Mouse (Mus musculus) lung, postnatal 10 days (tissue): ENCODE data around the gene Nfe2.
"Not testable (repeated sequence)": the region's sequence is repeated elsewhere in the genome, so short reads cannot be mapped to it uniquely, and the experiment has no call there.

Experiments used
- DNase-seq: peaks from one replicate; pipeline ENCODE4 v3.0.0; 2021

Nfe2 gene

DNA sequence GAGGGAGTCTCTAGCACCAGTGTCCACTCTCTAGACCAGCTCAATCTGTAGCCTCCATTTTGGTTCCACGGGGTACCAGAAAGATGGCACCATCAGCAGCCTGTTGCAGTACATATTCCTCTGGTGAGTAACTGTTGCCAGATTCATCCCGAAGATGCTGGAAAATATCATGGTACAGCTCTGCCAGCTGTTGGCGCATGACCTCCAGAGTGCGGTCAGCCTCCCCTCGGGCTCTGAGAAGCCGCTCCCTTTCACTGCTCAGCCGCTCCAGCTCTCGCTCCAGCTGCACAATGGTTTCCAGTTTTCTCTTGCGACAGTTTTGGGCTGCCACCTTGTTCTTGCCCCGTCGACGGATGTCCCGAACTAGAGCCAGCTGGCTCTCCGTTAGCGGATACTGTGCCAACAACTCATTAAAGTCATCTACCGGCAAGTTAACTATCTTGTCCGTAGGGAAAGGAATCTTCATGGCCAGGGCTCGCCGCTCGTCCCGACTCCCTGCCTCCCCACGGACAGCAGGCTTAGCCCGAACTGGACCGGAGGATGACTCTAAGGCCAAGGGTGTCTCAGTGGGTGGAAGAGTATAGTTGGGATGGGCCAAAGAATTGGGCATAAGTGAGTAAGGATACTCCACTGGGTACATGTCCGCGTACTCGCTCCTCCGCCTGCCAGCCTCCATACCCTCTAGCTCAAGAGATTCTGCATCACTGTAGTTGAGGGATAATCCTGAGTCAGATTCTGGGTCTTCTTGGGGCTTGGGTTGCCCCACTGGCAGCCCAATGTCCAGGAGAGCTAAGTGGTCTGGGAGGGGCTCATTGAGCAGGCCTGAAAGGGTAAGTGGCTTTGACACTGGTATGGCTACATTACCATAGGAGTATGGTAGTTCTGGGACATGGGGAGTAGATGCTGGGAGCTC, 9.5 kb downstream of the Nfe2 start:
- DNase-seq, result peak; percentile 29

DNA sequence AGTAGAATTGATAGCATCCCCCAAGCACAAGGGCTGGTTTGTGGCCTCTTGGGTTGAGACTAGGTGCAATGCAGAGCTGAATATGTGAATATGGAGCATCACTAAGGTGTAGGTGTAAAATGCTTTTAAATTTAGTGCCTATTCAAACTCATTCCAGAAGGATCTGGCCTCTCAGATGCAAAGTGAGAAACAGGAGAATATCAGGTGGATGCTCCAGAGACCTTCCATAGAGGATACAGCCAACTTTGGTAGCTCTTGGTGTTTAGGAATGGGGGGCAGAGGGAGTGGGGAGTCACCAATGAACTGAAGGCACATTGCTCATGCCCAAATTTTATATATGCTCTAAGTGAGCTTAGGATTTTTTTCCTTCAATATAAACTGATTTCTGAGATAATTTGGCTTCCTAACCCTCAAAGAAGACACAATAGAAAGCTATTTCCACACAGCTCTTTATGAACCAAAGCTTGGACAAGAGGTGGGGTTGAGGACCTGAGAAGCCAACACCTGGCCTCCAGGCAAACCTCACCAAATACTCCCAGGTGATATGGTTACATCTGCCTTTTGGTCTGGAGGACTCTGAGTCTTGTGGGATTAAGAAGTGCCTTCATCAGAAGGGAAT, 10.3 kb downstream of the Nfe2 start:
- no peak for DNase-seq

DNA sequence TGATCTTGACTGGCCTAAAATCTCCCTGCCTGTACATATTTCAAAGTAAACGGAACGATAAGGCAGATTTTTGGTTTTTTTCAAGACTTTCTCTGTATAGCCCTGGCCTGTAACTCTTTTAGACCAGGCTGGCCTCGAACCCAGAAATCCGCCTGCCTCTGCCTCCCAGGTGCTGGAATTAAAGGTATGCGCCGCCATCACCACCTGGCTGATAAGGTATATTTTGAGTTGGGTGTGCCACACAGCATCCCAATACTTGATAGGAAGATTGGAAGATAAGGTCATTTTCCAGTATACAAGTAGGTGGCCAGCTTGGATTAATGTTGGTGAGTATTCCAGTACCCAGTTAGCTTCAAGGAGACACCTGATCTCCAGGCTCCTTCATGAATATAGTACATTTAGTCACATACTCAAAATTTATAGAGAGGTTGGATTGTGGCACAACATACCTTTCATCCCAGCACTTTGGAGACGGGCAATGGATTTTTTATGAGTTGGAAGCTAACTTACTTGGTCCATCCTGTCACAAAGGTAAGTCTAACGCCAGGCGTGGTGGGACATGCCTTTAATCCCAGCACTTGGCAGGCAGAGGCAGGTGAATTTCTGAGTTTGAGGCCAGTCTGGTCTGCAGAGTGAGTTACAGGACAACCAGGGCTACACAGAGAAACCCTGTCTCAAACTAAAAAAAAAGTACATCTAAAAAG, 11.0 kb downstream of the Nfe2 start:
- DNase-seq, result no peak

DNA sequence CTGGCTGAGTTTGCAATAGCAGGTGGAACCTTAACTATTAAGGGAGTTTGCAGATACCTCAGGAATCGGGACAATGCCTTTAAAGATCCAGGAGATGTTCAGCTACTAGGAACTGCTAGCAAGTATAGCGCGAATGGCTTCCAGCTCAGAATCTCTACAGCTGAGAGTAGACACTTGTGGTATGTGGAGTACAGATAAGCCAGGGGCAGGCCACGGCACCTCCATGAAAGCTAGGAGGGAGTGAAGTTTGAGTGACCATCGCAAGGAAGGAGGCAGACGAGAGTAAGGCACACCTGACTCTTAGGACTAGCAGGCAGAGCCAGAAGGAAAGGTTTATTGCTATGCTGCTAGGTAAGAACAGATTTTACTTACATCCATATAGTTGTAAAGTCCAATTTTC, 12.6 kb downstream of the Nfe2 start:
- DNase-seq, result no peak

DNA sequence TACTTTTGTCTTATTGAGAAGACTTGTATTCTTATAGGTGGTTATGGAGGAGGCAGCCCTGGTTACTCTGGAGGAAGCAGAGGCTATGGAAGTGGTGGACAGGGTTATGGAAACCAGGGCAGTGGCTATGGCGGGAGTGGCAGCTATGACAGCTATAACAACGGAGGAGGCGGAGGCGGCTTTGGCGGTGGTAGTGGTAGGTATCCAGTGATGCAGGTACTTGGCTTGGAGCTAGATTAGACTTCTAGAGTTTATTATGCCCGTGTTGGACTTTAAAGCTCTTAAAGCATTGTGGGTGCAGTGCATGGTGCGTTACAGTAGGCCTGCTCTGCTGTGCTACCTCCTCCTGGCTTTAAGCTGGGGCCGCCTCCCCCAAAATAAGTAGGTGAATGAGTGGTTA, 15.3 kb downstream of the Nfe2 start:
- no peak for DNase-seq

DNA sequence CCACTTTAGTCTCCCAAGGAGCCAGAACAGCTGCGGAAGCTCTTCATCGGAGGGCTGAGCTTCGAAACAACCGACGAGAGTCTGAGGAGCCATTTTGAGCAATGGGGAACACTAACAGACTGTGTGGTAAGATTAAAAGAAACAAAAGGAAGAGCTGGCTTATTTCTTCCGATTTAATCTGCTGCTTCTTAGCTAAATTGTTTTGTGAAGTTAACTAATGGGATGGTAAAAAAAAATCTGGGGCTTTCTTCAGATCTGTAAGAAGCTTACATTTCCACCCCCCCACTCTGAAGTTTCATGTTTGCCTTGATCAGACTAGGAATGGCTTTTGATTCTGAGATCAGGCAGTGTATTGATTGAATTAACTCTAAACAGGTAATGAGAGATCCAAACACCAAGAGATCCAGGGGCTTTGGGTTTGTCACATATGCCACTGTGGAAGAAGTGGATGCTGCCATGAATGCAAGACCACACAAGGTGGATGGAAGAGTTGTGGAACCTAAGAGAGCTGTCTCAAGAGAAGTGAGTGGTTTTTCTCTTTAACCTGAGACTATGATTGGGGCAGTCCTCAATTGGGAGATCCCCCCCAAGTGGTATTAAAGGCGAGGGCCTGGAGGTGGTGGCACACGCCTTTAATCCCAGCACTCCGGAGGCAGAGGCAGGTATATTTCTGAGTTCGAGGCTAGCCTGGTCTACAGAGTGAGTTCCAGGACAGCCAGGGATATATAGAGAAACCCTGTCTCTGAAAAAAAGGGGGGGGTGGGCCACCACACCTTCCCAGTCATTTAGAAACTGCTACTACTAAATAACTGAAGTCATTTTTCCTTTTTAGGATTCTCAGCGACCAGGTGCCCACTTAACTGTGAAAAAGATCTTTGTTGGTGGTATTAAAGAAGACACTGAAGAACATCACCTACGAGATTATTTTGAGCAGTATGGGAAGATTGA, 16.9 kb downstream of the Nfe2 start:
- not testable (repeated sequence) for DNase-seq

DNA sequence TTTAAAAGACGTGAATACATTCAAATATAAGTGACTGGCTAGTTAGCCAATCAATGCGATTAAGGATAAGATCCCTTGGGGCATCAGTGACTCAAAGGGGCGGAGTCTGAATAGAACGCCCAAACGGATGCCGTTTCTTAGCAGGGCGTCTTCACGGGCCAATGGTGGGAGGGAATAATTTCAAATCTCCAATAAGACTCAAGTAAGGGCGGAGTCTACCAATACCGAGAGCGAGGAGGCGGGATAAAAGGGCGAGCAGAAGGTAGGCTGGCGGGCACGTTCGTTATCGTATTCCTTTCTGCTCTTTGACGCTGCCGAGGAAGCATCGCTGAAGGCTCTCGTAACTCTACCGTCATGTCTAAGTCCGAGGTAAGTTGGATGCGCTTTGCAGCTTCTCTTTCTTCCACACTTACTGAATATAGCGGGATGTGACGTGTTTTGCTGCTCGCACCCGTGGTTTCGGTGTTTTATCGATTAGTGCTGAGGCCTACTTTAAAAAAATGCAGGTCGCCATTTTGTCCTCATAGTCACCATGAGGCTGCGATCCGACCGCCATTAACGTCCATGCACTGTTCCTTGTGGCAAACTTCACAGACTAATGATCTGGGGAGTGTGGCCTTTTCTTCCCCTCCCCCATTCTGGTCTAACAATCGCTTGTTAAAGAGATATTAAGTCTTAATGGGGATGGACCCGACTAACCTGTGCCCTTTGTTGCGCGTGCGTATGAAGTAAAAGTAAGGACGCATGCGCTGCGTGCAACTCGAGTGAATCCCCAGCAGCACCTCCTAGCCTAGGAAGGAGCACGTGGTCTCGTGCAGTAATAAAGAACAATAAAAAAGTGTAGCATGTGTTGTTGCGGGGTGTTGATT, 17.8 kb downstream of the Nfe2 start, which contains the start of gene Hnrnpa1:
Gene Hnrnpa1, plus strand, starts transcription at position 273 of the 869 bp plus-strand sequence.
- DNase-seq, result peak; percentile 98

DNA sequence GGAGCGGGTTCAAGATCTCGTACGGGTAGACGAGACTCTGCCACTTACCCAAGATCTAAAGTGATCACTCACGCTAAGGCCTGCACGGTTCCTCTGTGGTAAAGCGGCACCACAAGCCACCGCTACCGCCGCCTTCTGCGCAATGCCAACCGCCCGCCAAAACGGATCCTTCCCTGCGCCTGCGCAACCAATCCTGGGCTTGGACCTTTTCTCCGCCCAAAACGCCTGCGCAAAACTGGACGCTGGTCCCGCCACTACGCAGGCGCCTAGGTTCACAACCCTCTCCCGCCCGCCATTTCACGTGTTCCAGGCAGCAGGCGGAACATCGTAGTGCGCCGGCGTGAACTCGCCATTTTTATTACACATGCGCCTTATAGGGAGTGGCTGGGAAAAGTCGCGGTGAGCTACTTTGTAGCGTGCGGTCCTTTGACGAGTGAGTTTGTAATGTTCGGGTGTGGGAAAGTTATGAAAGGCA, 18.5 kb downstream of the Nfe2 start, which contains the start of gene Cbx5:
Gene Cbx5, minus strand, starts transcription at position 132 of the 475 bp plus-strand sequence.
- DNase-seq, result peak; percentile 99

DNA sequence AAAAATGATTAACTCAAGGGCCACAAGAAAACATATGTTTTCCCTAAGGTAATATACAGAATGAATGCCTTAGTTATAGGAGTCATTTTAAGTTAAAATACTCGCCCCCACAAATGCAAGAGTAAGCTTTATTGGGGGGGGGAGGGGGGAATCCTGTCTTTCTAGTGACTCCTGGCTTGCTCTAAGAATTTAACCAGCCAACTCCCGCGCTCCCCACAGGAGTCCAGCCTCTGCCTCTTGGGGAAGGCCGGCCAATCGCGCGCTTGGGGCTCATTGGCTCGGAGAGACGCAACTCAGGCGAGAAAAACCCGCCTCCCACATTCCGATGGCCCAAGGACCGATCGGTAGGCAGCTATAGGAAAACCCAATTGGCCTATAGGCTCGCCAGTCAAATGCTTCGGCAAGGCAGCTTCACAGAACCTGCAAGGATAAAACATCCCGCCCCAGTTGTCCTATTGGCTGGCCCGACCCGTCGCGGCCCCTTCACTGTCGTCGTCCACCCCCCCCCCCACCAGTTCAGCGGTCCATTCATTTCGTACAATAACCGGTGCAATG, 19.0 kb downstream of the Nfe2 start:
- peak; percentile 98 for DNase-seq

DNA sequence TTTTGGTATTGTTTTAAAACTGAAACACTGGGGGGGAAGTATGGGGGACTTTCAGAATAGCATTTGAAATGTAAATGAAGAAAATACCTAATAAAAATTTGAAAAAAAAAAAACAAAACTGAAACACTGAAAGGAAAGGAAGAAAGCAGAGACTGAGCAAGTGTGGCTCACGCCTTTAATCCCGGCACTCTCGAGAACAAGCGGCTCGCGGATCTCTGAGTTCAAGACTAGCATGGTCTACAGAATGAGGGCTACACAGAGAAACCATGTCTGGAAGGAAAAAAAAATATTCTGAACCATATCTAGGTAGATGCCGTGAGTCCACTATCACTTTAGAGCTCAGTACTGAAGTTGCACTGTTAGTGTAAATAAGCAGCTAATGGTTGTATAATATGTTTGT, 20.9 kb downstream of the Nfe2 start:
- no peak for DNase-seq

DNA sequence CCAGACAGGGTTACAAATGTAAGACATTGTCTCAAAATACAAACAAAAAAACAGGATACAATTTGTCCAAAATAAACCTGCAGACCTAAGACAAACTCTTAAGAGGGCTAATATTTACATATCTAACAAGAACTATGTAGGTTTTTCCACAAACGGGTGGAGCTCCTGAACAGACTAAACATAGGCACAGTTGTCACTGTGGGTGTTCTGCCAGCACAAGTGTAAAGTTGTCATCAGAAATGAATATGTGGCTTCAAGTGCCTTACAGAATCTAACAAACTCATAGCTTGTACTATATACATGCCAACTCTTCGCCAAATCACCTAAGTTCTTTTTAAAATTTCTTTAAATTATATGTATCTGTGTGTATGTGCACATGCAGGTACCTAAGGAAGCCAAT, 25.1 kb downstream of the Nfe2 start:
- no peak for DNase-seq

DNA sequence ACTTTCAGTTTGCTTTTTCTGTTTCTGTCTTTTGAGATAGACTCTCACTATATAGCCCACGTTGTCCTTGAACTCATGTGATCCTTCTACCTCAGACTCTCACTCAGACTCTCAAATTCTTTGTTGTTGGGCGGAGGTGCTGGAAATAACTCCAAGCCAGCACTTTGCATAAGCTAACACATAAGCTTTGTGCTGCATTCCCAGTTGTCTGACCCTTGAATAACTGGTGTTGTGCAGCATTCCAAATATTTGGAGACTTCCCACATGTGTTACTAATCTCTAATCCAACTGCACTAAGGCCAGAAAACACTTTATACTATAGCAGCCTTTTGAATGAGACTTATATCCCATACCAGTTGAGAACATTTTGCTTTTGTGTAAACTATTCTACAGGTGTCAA, 29.3 kb downstream of the Nfe2 start:
- DNase-seq, result no peak

DNA sequence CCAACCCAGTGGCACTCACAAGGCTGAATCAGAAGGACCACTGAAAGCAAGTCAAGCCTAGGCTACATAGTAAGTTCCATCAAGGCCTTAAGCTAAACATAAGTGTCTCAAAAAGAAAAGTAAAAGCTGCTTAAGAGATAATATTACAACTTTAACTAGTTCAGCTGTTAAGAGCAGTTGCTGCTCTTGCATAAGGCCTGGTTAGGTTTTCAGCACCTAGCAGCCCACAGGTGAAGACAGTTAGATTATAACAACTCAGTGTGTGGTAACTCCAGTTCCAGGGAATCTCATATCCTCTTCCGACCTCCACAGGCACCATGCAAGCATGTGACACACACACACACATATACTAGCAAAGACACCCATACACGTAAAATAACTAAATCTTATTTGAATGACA, 30.6 kb downstream of the Nfe2 start:
- DNase-seq, result no peak

DNA sequence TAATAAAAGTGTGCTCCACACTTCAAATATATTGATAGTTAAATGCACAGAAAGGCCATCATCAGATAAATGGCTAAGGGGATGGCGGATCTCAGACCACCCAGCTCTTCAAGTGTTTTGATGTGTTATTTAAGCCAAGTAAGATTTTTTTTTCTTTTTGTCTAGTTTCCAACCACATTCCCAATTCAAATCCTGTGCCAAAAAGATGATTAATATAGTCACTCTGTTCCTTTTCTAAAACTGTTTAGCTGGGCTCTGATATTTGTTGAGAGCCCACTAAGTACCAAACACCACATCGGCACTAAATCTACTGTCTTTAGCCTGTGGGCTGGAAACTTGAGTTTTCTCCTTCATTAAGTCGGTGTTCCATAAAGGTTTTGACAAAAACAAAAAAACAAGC, 31.2 kb downstream of the Nfe2 start:
- no peak for DNase-seq

DNA sequence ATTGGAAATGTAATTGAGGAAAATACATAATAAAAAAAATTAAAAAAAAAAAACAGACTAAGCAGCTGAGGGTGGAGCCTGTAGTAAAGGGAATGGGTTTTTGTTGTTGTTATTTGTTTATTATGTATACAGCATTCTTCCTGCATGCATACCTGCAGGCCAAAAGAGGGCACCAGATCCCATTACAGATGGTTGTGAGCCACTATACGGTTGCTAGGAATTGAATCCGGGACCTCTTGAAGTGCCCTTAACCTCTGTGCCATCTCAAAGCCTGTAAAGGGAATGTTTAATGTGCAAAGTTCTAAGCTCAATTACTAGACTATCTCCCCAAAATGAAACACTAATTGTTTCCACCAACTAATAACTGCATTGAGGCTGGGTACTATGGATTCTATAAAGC, 34.0 kb downstream of the Nfe2 start:
- no peak for DNase-seq

DNA sequence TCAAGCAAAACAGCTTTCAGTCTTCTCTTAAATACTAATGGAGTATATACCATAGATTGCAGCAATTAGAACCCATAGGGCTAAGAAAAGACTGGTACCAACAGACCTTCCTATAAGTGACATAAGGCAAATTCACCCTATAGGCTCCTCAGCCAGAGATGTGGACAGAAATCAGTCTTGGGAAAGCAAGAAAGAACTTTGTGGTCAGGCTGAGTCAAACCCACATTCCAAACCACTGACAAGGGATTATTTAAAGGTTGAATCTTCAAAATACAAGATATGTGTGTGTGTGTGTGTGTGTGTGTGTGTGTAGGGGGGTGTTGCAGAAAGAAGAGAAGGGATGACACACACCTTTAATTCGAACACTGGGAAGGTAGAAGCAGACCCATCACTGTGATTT, 36.8 kb downstream of the Nfe2 start:
- no peak for DNase-seq

DNA sequence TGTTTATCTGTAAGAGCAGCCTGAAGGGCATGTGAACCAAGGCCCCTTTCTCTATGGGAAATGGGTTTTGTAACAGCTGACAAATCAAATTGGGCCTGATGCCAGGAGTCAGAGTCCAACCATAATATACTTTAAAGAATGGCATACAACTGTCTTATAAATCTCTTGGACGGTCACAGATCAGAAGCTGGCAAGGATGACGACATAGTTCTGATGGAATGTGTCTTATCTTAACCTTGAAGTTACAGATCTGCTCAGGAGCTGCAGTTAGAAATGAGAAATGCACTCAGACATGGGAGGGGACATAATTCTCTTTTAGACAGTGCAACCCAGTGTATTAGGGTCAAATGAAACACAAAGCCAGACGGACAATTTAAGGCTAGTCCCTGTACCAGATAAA, 37.4 kb downstream of the Nfe2 start:
- DNase-seq, result peak; percentile 46

DNA sequence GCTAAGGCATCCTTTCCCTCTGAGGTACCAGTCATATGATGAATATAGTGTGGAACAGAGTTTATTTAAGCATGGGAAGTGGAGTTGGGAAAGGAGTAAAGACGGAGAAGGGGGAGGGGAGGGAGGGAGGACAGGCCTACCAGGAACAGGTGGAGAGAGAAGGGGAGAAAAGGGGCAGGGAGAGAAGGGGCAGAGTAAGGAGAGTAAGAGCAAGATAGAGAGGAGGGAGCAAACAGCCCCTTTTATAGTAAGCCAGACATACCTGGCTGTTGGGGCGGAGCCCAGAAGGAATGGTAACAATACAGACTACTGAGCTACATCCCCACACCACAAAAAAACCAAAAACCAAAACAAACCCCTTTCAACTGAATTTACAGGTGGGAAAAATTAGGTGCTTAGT, 42.2 kb downstream of the Nfe2 start:
- DNase-seq, result no peak

DNA sequence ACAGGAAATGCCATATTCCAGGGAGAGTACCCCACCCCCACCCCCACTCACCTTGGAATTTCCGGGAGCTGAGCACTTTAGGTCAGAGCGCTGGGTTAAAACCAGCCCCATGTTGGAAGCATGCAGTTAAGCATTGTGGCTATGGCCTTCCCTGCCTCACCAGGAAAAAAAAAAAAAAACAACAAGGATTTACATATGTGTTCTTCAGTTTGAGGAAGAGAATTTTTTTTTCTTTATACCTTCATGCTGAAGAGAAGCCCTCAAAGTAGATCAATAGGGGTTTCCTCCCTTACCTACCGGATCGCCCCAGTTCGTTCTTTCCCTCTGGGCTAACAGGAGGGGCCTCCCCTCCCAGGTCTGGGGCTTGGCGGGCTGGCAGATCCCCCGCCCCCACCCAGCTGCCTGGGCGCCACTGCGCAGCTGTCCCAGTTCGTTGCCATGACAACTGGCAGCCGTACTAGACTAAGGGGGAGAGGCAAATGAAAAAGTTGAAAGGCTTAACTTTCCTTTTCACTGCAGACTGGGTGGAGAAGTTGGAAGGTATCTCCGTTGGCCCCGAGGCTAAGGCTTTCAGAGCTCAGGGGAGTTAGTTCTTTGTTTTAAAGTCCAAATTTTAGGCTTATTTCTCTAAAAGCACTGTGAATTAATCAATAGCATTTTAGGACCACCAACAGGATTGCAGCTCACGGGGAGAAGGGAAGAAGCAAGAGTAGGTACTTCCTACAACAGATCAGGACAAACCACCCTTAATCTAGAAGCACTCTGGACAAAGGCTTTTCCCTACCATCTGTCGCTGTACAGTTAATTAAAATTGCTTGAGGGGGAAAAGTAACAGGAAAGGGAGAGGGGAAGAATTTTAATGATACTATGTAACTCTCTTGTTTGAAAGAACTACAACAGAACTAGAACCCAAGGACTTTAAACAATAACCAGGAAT, 43.0 kb downstream of the Nfe2 start:
- peak; percentile 94 for DNase-seq

DNA sequence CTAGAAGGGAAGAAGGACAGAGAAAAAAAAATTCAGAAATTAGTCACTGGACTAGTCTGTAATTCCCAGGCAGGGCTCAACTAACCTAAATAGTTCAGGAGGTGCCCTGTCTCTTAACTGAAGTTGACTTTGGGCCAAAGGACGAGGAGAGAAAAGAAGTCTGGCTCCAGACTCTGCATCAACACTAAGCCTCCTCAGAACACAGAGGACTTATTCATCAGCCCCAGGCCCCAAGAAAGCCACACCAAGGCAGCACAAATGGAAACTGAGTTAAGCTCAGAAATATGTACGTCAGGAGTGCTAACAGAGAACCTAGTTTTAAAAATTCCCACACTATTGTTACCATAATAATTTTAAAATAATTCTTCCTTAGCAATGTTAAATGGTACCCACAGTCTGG, 44.1 kb downstream of the Nfe2 start:
- DNase-seq, result no peak
